ENCODE assay signal across 17 mouse cellular contexts in genomic region chr10:41957421-41958225, GRCm38 (mm10).
A peak's percentile ranks its signal among the peaks of the same experiment; 100 is the strongest.
DNase-seq lines count a peak whose midpoint lies in the region; ATAC-seq and TF ChIP-seq lines count a peak whose summit lies in the region.
"Had no signal": no experiment of that assay in that cellular context is flagged by ENCODE, and none has a peak within 500 bp of the region (broad histone marks: within the 10 kb centered on the region; RNA-seq: fewer than 3 reads in every experiment).

No protein-coding gene starts in this region.

- H3K27ac ChIP-seq in kidney, adult 2 months (ENCODE audit: insufficient read depth, low read depth, low read length) = no peak overlapping the region
- H3K27ac ChIP-seq: liver, embryonic 12.5 days; midbrain, embryonic 12.5 days; neural tube, embryonic 12.5 days; stomach, embryonic 15.5 days had no signal

- DNase-seq in cerebellum, postnatal 10 days = peak; percentile 61 to 73
- DNase-seq in kidney, adult 2 months = peak; percentile 63
- DNase-seq in kidney, postnatal 10 days = no peak
- peak; percentile 51 for DNase-seq in T-cell, adult 2 months (ENCODE audit: low spot score)
- no peak for DNase-seq in gastrocnemius, postnatal 10 days
- DNase-seq in spleen, postnatal 4 days (ENCODE audit: low spot score in 2 of 2) = no peak
- DNase-seq: adrenal gland, postnatal 25 days; embryo, embryonic 11 days; heart, postnatal 14 days; lung, postnatal 10 days had no signal

- H3K27me3 ChIP-seq in kidney, adult 2 months (replicated peaks; ENCODE audit: control insufficient read depth, insufficient read depth, low read length) = no peaks in the 10 kb centered on the region
- H3K27me3 ChIP-seq: liver, embryonic 12.5 days; midbrain, embryonic 12.5 days; neural tube, embryonic 12.5 days; stomach, embryonic 15.5 days had no signal

- no peaks in the 10 kb centered on the region for H3K4me1 ChIP-seq in kidney, adult 2 months (ENCODE audit: control insufficient read depth, insufficient read depth, low read length)
- H3K4me1 ChIP-seq: liver, embryonic 12.5 days; stomach, embryonic 15.5 days had no signal

- TF ChIP-seq CTCF in kidney, adult 2 months (conservative IDR thresholded peaks at IDR 0.05; ENCODE audit: insufficient read depth, insufficient read length, low read depth, low read length) = no peak

- TF ChIP-seq POLR2A in kidney, adult 2 months (IDR thresholded peaks at IDR 0.05; ENCODE audit: low read depth, low read length) = no peak

- ATAC-seq in cerebellum, adult (ENCODE audit: insufficient number of reproducible peaks, low FRiP score, low TSS enrichment) = no peak
- ATAC-seq in monocyte, adult 5-6 weeks (replicated peaks; ENCODE audit: insufficient number of reproducible peaks, low FRiP score, low TSS enrichment, poor library complexity, severe bottlenecking) = peak; percentile 38; the same call in 1 of the 2 replicates
- ATAC-seq: liver, embryonic 12.5 days had no signal

- H3K36me3 ChIP-seq in kidney, adult 2 months (ENCODE audit: control insufficient read depth, insufficient read depth, low read length) = no peaks in the 10 kb centered on the region
- H3K36me3 ChIP-seq: liver, embryonic 12.5 days; midbrain, embryonic 12.5 days; neural tube, embryonic 12.5 days; stomach, embryonic 15.5 days had no signal

- 90% methylated on average over 18 of the region's 18 CpGs for WGBS in kidney, adult 2 months

- no peak overlapping the region for H3K4me3 ChIP-seq in kidney, adult 2 months (ENCODE audit: insufficient read depth, low read depth, low read length)
- H3K4me3 ChIP-seq: erythroblast, embryonic 14.5 days; liver, embryonic 12.5 days; midbrain, embryonic 12.5 days; neural tube, embryonic 12.5 days; stomach, embryonic 15.5 days had no signal

Comparison
In these comparisons a context has a peak if more than half of its experiments do, and no peak if none do; other contexts are left out.
1. DNase-seq: peak in cerebellum, postnatal 10 days (2 of 2), kidney, adult 2 months (single experiment) and T-cell, adult 2 months (single experiment); none in kidney, postnatal 10 days (single experiment), gastrocnemius, postnatal 10 days (single experiment) and spleen, postnatal 4 days (0 of 2).